Mouse (Mus musculus) layer of hippocampus, adult 2 months (tissue): ENCODE results near the gene Spag9. TPM values are rescaled to one million over a fixed set of nuclear protein-coding genes. Genes with fewer than 3 reads are reported as not detected.

Source experiments
- DNase-seq, 2 experiments: peaks; one replicate each; pipeline ENCODE4 v3.0.0; 2022; ENCODE audit warnings: low spot score in 2 of 2
- H3K27ac ChIP-seq: fragments of 200-600 bp; 2 replicates; pipeline ENCODE4 v1.8.1; 2022
- H3K4me3 ChIP-seq: fragments of 200-600 bp; 2 replicates; pipeline ENCODE4 v1.8.1; 2022; ENCODE audit warnings: mild to moderate bottlenecking
- CTCF ChIP-seq: fragments of 200-600 bp; conservative IDR thresholded peaks from 2 replicates; pipeline ENCODE4 v1.8.1; 2022; ENCODE audit warnings: antibody characterized with exemption, mild to moderate bottlenecking, moderate library complexity
- total RNA-seq, 2 experiments: library from RNA; stranded (reverse); gene quantifications; 2 replicates each; pipeline ENCODE4 v1.2.3; 2021

The Spag9 gene
- total RNA-seq, 2 experiments from 2014 or later: 213 to 217 TPM

DNA sequence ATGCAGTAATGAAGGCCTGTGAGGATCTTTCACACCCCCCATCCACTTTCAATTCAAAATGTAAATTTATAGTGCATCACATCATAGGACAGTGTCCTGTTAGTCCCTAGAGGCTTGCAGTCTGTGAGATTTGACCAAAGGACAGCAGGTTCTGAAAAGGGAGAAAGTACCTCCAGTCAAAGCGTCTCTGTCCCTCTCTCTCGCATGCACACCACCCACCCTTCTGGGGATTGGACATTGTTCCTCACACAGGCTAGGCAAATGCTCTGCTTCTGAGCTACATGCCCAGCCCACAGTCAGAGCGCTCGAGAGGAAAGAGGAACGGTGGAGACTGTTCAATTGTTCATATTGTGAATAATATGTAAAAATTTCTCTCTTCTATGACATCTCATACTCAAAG lies 119.5 kb downstream of the Spag9 start:
- Histone ChIP-seq H3K4me3 (no peak overlapping the region), H3K27ac (no peak overlapping the region)
- TF ChIP-seq CTCF: no peak
- DNase-seq: no peak

DNA sequence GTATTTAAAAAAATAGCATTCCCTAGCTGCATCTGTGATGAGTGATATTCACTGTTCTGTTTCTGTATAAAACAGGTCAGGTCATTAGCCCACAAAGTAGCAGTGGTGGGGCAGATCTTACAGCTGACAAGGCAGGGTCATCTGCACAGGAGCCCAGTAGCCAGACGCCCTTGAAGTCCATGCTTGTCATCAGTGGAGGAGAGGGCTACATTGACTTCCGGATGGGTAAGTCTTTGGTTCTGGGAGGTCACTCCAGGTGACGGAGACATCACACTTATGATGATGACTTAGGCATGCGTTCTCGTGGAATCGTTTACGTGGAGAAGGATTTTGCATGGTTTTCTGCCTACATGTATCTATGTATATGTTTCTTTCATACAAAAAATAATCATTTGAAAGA lies 120.8 kb downstream of the Spag9 start:
- no peak for DNase-seq
- H3K4me3 ChIP-seq: no peak overlapping the region
- no peak for TF ChIP-seq CTCF
- H3K27ac ChIP-seq: no peak overlapping the region

DNA sequence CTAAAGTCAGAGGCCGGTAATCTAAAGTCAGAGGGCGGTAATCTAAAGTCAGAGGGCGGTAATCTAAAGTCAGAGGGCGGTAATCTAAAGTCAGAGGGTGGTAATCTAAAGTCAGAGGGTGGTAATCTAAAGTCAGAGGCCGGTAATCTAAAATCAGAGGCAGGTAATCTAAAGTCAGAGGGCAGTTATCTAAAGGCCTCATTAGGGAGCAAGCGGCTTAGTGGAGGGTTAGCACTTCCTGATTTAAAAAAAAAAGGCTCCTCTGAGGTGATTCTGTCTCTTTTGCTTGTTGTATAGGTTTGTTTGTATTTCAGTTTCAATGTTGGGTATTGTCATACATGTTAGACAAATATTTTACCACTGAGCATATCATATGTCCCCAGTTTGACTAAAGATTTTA lies 121.9 kb downstream of the Spag9 start:
- no peak for DNase-seq
- Histone ChIP-seq H3K4me3 (no peak overlapping the region), H3K27ac (no peak overlapping the region)
- no peak for TF ChIP-seq CTCF

DNA sequence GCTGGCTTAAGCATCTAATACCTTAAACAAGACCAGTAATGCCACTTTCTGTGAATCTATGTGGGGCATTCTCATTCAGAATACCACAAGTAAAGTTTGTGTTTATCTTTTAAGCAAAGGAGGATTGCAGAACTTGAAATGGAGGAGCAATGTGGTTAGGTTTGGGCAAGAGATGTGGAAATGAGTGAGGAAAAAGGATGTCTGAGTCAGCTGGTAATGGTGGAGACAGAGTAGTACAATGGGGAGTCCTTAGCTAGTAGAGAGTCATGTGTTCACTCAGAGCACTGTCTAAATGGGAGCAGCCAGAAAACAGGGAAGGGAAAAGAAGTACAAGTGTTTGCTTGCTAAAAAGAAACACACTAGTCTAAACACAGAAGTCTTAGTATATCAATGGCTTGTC lies 122.7 kb downstream of the Spag9 start:
- no peak for TF ChIP-seq CTCF
- H3K27ac ChIP-seq: no peak overlapping the region
- H3K4me3 ChIP-seq: no peak overlapping the region
- DNase-seq: no peak

DNA sequence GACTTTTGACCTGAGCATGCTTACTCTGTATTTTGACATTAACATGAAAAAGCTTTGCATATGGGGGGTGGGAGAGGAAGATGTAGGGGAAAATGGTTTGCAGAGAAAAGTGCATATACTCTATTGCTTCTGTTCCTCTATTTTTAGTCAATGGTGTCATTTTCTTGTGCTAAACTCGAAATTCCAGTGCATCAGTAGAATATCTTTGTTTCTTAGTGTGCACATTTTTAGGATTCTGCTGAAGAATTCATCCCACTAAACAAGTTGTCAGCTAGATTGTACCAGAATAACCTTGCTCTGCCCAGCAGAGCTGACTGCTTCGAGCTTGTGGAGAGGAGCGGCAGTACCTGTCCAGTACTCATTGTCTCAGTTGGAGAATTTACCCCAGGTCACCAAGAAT lies 124.8 kb downstream of the Spag9 start:
- DNase-seq: no peak
- TF ChIP-seq CTCF: no peak
- Histone ChIP-seq H3K4me3 (no peak overlapping the region), H3K27ac (no peak overlapping the region)

- TF ChIP-seq CTCF: no peak
- Histone ChIP-seq H3K4me3 (no peak overlapping the region), H3K27ac (no peak overlapping the region)
- no peak for DNase-seq
Observed at GRCm38 (mm10) chr11:94121501-94121900, 125.6 kb downstream of the Spag9 start.

- H3K4me3 ChIP-seq: no peak overlapping the region
- no peak for DNase-seq
- no peak overlapping the region for H3K27ac ChIP-seq
- TF ChIP-seq CTCF: no peak
Observed at GRCm38 (mm10) chr11:94122341-94123030, 126.6 kb downstream of the Spag9 start.

DNA sequence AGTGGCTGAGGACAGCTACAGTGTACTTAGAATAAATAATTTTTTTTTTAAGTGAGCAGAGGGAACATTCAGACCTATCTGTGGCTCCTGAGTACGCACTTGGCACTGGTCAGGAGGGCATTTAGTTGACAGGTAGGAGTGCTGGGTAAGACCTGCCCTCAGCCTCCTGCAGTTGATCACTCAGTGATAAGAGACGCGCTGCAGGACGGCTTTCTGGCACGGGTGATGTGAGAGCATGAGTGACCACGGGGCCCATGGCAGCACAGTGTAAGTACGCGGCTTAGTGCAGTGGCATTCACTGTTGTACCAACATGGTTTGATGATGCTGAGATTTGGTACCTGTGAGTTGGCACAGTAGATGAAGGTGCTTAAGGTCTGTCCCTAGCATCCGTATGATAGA lies 130.8 kb downstream of the Spag9 start:
- Histone ChIP-seq H3K27ac (no peak overlapping the region), H3K4me3 (no peak overlapping the region)
- no peak for TF ChIP-seq CTCF
- no peak for DNase-seq

GRCm38 (mm10) chr11:94127966-94128365 lies 132.1 kb downstream of the Spag9 start:
- Histone ChIP-seq H3K4me3 (no peak overlapping the region), H3K27ac (peak overlapping the region; percentile 55)
- DNase-seq: peak; percentile 87 to 95
- peak; percentile 93 for TF ChIP-seq CTCF

- no peak overlapping the region for H3K4me3 ChIP-seq
- TF ChIP-seq CTCF: no peak
- DNase-seq: no peak
- peak overlapping the region; percentile 55 for H3K27ac ChIP-seq
Observed at GRCm38 (mm10) chr11:94128506-94128905, 132.6 kb downstream of the Spag9 start.

DNA sequence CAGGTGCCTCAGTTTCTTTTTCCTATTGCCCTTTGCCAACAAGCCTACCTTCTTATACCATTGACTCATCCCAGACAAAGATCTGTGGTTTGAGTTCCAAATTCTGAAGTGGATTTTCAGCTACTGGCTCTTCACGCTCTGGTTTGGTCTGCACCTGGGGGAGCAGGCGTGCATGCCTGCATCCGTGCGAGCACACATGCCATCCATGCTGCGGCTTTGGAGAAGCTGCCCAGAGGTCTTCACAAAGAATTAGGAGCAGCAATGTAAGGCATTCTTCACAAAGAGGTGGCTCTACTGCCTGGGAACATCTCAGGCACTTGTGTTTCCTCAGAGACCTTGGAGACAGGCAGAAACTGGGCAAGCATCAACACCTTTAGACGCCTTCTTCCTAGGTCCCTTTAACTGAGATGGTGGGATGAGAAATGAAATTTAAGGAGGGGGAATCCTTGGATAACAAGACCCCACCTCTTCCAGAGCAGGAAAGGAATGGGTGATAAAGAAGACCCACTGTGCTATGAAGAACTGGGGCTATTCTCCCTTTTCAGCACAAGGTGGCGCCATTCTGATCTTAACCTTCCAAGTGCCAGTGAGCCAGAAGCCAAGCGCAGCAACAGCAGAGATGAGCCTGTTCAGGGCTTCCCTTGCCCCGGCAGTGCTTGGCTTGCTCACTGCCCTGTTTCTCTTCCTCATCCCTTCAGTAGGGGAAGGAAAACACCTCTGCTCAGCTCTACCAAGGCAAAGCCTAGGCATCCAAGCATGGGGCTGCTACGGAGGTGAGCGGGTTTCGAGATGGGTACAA lies 133.6 kb downstream of the Spag9 start:
- no peak overlapping the region for H3K4me3 ChIP-seq
- TF ChIP-seq CTCF: peak; percentile 93
- peak overlapping the region; percentile 82 for H3K27ac ChIP-seq
- DNase-seq: peak; percentile 76 to 77

DNA sequence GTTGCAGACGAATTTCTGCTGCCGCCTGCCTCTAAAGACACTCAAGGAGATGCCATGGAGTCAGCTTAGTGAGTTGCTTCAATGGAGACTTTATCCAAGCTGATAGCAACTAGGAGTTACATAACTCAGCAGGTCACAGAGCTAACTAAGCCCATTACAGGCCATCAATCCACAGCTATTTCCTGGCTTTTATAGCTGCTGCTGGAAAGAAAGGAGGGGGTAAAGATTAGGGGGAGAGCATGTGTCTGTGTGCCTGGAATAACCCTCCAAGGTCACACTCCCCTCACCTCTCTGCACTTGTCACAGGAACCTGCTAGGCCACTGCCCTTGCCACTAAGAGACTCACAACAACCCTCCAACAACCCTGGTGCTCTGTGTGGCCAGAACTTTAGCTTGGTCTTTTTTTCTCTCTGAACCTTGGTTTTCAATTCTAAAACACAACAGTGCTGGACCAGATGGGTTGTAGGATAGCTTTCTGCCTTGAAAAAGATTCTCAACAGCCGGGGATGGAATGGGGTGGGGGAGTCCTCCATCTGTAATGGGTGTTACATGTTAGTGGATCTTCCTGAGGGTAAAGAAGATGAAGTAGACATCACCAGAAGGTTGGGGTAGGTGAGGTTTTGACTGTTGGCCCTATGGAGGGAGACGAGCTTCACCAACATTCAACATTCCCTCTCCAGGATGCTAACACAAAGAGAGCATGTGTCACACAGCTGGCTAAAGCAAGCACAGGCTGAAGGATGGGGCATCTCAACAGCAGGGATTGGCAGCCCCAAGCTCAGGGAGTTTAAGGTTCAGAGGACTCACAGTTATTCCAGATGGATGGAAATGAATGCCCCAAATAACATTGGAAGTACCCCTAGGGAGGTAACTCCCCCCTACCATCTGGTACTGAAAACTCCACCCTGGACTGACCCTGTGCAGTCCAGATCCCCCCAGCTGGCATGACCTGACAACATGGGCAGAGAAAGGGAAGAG lies 134.5 kb downstream of the Spag9 start:
- TF ChIP-seq CTCF: no peak
- Histone ChIP-seq H3K27ac (peak overlapping the region; percentile 82), H3K4me3 (no peak overlapping the region)
- no peak for DNase-seq

DNA sequence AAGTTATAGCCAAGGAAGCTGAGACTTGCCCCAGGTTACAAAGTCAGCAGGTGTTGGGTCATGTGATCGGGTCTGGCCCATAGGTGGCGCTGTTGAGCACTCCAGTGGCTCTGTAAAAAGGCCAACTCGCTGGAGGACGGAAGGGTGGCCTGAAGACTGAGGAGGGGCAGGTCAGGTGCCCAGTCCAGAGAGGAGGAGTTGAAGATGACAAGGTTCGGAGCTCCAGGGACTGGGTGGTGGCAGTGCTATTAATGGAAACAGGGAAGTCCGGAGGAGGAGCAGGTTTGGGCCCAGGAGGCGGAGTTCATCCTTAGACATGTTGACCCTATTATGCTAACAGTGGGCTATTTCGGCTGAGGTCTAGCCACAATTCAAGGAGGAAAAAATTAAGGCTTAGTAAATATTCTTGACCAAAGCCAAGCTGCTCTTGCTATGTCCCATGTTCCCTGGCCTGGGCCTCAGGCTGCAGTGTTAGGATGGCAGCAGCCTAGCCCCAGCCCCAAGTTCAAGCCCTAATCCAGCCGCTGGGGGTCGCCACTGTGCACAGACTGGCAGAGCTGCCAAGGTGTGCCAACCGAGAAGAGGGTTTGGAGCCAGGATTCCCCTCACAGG lies 137.6 kb downstream of the Spag9 start:
- Histone ChIP-seq H3K27ac (peak overlapping the region; percentile 85), H3K4me3 (peak overlapping the region; percentile 4; the same call in 1 of the 2 replicates)
- DNase-seq: peak; percentile 67 to 82
- peak; percentile 76 for TF ChIP-seq CTCF
